Mouse (Mus musculus): ENCODE data around the gene Ralbp1.

Gene Ralbp1

DNA sequence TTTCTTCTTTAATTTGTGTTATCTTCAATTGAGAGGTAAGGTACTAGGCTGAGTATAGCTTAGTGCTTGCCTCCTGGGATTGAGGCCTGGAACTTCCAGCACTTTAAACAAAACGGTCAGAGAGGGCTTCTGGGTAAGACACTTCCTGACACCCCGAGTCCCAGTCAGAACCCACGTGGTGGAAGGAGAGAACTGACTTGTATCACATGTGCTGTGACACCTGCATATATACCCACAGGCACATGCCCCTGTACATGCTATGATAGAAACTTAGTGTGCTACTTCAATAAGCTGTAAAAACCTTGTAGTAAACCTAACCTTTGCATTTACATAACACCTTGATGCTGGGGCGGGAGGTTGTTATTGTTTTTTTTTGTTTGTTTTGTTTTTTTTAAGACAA, 87.2 kb downstream of the Ralbp1 start:
- no peaks in the 10 kb centered on the region for H3K9me3 ChIP-seq (ENCODE audit: low read length)
- H3K36me3 ChIP-seq (ENCODE audit: insufficient read depth, low read length) = peaks cover 28% of the 10 kb centered on the region
- no peak overlapping the region for H3K4me3 ChIP-seq (replicated peaks; ENCODE audit: low read length)
- no peaks in the 10 kb centered on the region for H3K27me3 ChIP-seq (ENCODE audit: insufficient read depth, low read length)
- TF ChIP-seq CTCF (conservative IDR thresholded peaks at IDR 0.05; ENCODE audit: low read length) (no peak), POU5F1 (IDR thresholded peaks at IDR 0.05; ENCODE audit: borderline replicate concordance, low read length) (no peak), NANOG (IDR thresholded peaks at IDR 0.05; ENCODE audit: borderline replicate concordance, low read length) (no peak)
- H3K4me1 ChIP-seq (replicated peaks; ENCODE audit: low read depth, low read length) = peaks cover 67% of the 10 kb centered on the region
